Mouse (Mus musculus) midbrain, embryonic 14.5 days (tissue): Measurements from ENCODE around the gene Kdm4a. TPM values are rescaled to one million over a fixed set of nuclear protein-coding genes. Genes with fewer than 3 reads are reported as not detected.

Source experiments
- ATAC-seq: fragments of 200-750 bp; cut with Nextera tagmentation; 2 replicates; pipeline ENCODE4 v1.8.0; 2017; ENCODE audit warnings: moderate number of reproducible peaks, moderate library complexity; ENCODE audit not compliant: low FRiP score, low TSS enrichment
- DNase-seq: peaks from one replicate; pipeline ENCODE4 v3.0.0-alpha.2; 2015
- H3K27ac ChIP-seq: fragments of 300-500 bp; sonication (generic); replicated peaks from 2 replicates; pipeline ENCODE4 v1.5.1; 2014; ENCODE audit warnings: mild to moderate bottlenecking, low read depth, low read length, moderate library complexity
- H3K27me3 ChIP-seq: fragments of 300-500 bp; sonication (generic); 2 replicates; pipeline ENCODE4 v1.6.1; 2014; ENCODE audit warnings: low read length, control low read depth, mixed read lengths; ENCODE audit not compliant: control insufficient read depth, insufficient read depth
- H3K36me3 ChIP-seq: fragments of 300-500 bp; sonication (generic); 2 replicates; pipeline ENCODE4 v1.6.1; 2014; ENCODE audit warnings: low read length, control low read depth; ENCODE audit not compliant: control insufficient read depth, insufficient read depth
- H3K4me1 ChIP-seq: fragments of 300-500 bp; sonication (generic); 2 replicates; pipeline ENCODE4 v1.6.1; 2014; ENCODE audit warnings: mild to moderate bottlenecking, antibody characterized with exemption, low read length, control low read depth; ENCODE audit not compliant: control insufficient read depth, insufficient read depth
- H3K4me2 ChIP-seq: fragments of 300-500 bp; sonication (generic); 2 replicates; pipeline ENCODE4 v1.6.1; 2014; ENCODE audit warnings: mild to moderate bottlenecking, low read length, moderate library complexity
- H3K4me3 ChIP-seq: fragments of 300-500 bp; sonication (generic); replicated peaks from 2 replicates; pipeline ENCODE4 v1.5.1; 2014; ENCODE audit warnings: low read depth, low read length
- H3K9ac ChIP-seq: fragments of 300-500 bp; sonication (generic); replicated peaks from 2 replicates; pipeline ENCODE4 v1.6.1; 2014; ENCODE audit warnings: mild to moderate bottlenecking, low read length, moderate library complexity
- H3K9me3 ChIP-seq: fragments of 300-500 bp; sonication (generic); 2 replicates; pipeline ENCODE4 v1.6.1; 2016; ENCODE audit warnings: low read length, control low read depth, mixed read lengths; ENCODE audit not compliant: control insufficient read depth
- WGBS: fragments of 180-500 bp; shearing (Covaris S2); extraction: QIAGEN DNeasy Blood & Tissue Kit; methylation state at CpG from one replicate; pipeline ENCODE4 v1.1.7; 2014; 5-methylcytosine and 5-hydroxymethylcytosine counted together
- polyA plus RNA-seq: library from polyadenylated mRNA; unstranded; fragments of >200 nt; fragmentation: Nextera tagmentation; extraction: Ambion mirVana; gene quantifications from 2 replicates; pipeline ENCODE4 v1.2.1, GENCODE M21; 2014

Kdm4a gene
- polyA plus RNA-seq, 1 experiment from 2014 or later: 62.5 TPM

GRCm38 (mm10) chr4:118214891-118215290, 35.0 kb upstream of the Kdm4a start:
- Histone ChIP-seq H3K4me2 (no peak overlapping the region), H3K9ac (no peak overlapping the region), H3K4me3 (no peak overlapping the region), H3K9me3 (no peaks in the 10 kb centered on the region), H3K4me1 (no peaks in the 10 kb centered on the region), H3K36me3 (peaks cover 93% of the 10 kb centered on the region), H3K27ac (no peak overlapping the region), H3K27me3 (no peaks in the 10 kb centered on the region)
- WGBS: 95% methylated on average over 1 of the region's 1 CpGs
- ATAC-seq (no peak), DNase-seq (no peak)

- WGBS: 51% methylated on average over 10 of the region's 10 CpGs
- Histone ChIP-seq H3K9me3 (no peaks in the 10 kb centered on the region), H3K27me3 (no peaks in the 10 kb centered on the region), H3K4me3 (no peak overlapping the region), H3K36me3 (peaks cover 46% of the 10 kb centered on the region), H3K27ac (no peak overlapping the region), H3K4me2 (no peak overlapping the region), H3K4me1 (no peaks in the 10 kb centered on the region), H3K9ac (no peak overlapping the region)
- ATAC-seq: no peak
- peak; percentile 17 for DNase-seq
Observed at GRCm38 (mm10) chr4:118206918-118207640, 27.2 kb upstream of the Kdm4a start.

GRCm38 (mm10) chr4:118205906-118206305, 26.1 kb upstream of the Kdm4a start:
- no peaks in the 10 kb centered on the region for H3K27me3 ChIP-seq
- H3K4me2 ChIP-seq: no peak overlapping the region
- H3K4me3 ChIP-seq: no peak overlapping the region
- ATAC-seq (no peak), DNase-seq (no peak)
- no peaks in the 10 kb centered on the region for H3K9me3 ChIP-seq
- peaks cover 35% of the 10 kb centered on the region for H3K36me3 ChIP-seq
- WGBS: 93% methylated on average over 2 of the region's 2 CpGs
- no peak overlapping the region for H3K9ac ChIP-seq
- H3K4me1 ChIP-seq: no peaks in the 10 kb centered on the region
- no peak overlapping the region for H3K27ac ChIP-seq

- DNase-seq (no peak), ATAC-seq (no peak)
- H3K27ac ChIP-seq: no peak overlapping the region
- WGBS: 97% methylated on average over 2 of the region's 2 CpGs
- H3K27me3 ChIP-seq: no peaks in the 10 kb centered on the region
- H3K36me3 ChIP-seq: no peaks in the 10 kb centered on the region
- H3K9me3 ChIP-seq: no peaks in the 10 kb centered on the region
- no peak overlapping the region for H3K4me2 ChIP-seq
- H3K9ac ChIP-seq: no peak overlapping the region
- H3K4me1 ChIP-seq: no peaks in the 10 kb centered on the region
- no peak overlapping the region for H3K4me3 ChIP-seq
Observed at GRCm38 (mm10) chr4:118199093-118199492, 19.2 kb upstream of the Kdm4a start.

- ATAC-seq (no peak), DNase-seq (no peak)
- H3K9ac ChIP-seq: no peak overlapping the region
- no peaks in the 10 kb centered on the region for H3K9me3 ChIP-seq
- no peak overlapping the region for H3K27ac ChIP-seq
- H3K27me3 ChIP-seq: no peaks in the 10 kb centered on the region
- no peaks in the 10 kb centered on the region for H3K4me1 ChIP-seq
- H3K4me3 ChIP-seq: no peak overlapping the region
- WGBS: 87% methylated on average over 3 of the region's 3 CpGs
- H3K36me3 ChIP-seq: no peaks in the 10 kb centered on the region
- no peak overlapping the region for H3K4me2 ChIP-seq
Observed at GRCm38 (mm10) chr4:118198606-118199005, 18.8 kb upstream of the Kdm4a start.

- H3K9ac ChIP-seq: no peak overlapping the region
- H3K36me3 ChIP-seq: no peaks in the 10 kb centered on the region
- H3K27me3 ChIP-seq: no peaks in the 10 kb centered on the region
- no peaks in the 10 kb centered on the region for H3K4me1 ChIP-seq
- no peak overlapping the region for H3K27ac ChIP-seq
- ATAC-seq: no peak
- no peak overlapping the region for H3K4me2 ChIP-seq
- no peak for DNase-seq
- WGBS: 89% methylated on average over 10 of the region's 10 CpGs
- no peaks in the 10 kb centered on the region for H3K9me3 ChIP-seq
- H3K4me3 ChIP-seq: no peak overlapping the region
Observed at GRCm38 (mm10) chr4:118196185-118196584, 16.3 kb upstream of the Kdm4a start.

GRCm38 (mm10) chr4:118180301-118181080, 648 bp upstream of the Kdm4a start:
- 16% methylated on average over 17 of the region's 17 CpGs for WGBS
- DNase-seq: no peak

GRCm38 (mm10) chr4:118178952-118179466, 834 bp downstream of the Kdm4a start:
- peaks cover 10% of the 10 kb centered on the region for H3K4me1 ChIP-seq
- peak overlapping the region; percentile 79 for H3K9ac ChIP-seq
- peak overlapping the region; percentile 93 for H3K27ac ChIP-seq
- H3K27me3 ChIP-seq: no peaks in the 10 kb centered on the region
- DNase-seq: peak; percentile 63
- peak overlapping the region; percentile 71 for H3K4me3 ChIP-seq
- H3K4me2 ChIP-seq: peak overlapping the region; percentile 64
- H3K9me3 ChIP-seq: no peaks in the 10 kb centered on the region
- no peak for ATAC-seq
- peaks cover 34% of the 10 kb centered on the region for H3K36me3 ChIP-seq
- WGBS: 2% methylated on average over 12 of the region's 12 CpGs

More at GRCm38 (mm10) chr4:118180301-118181080, 648 bp upstream of the Kdm4a start:
- no peaks in the 10 kb centered on the region for H3K27me3 ChIP-seq
- H3K27ac ChIP-seq: peak overlapping the region; percentile 93
- H3K4me1 ChIP-seq: peaks cover 10% of the 10 kb centered on the region
- H3K9me3 ChIP-seq: no peaks in the 10 kb centered on the region
- H3K4me3 ChIP-seq: peak overlapping the region; percentile 71
- peak; percentile 3; the same call in 1 of the 2 replicates for ATAC-seq
- H3K9ac ChIP-seq: peak overlapping the region; percentile 43; the same call in 1 of the 2 replicates
- peaks cover 19% of the 10 kb centered on the region for H3K36me3 ChIP-seq
- H3K4me2 ChIP-seq: peak overlapping the region; percentile 62
